In genomic region chr4:66715821-66716760, GRCm38 (mm10) we compare ENCODE assay signal across 12 mouse cellular contexts.
DNase-seq lines count a peak whose midpoint lies in the region; ATAC-seq and TF ChIP-seq lines count a peak whose summit lies in the region.
"Had no signal": no experiment of that assay in that cellular context is flagged by ENCODE, and none has a peak within 500 bp of the region (broad histone marks: within the 10 kb centered on the region; RNA-seq: fewer than 3 reads in every experiment).

No protein-coding gene starts in this region.

- ATAC-seq in forebrain, postnatal 0 days, result peak; percentile 85
- ATAC-seq in midbrain, embryonic 13.5 days, result peak; percentile 98
- no peak for ATAC-seq in granulocyte monocyte progenitor cell, adult 5-6 weeks (replicated peaks; ENCODE audit: poor library complexity, severe bottlenecking)

- WGBS in forebrain, postnatal 0 days, result 78% methylated on average over 6 of the region's 6 CpGs
- 70% methylated on average over 6 of the region's 6 CpGs for WGBS in midbrain, embryonic 13.5 days

- no peaks in the 10 kb centered on the region for H3K27me3 ChIP-seq in forebrain, postnatal 0 days (ENCODE audit: insufficient read depth, low read length)
- no peaks in the 10 kb centered on the region for H3K27me3 ChIP-seq in midbrain, embryonic 13.5 days
- H3K27me3 ChIP-seq: limb, embryonic 13.5 days had no signal

- no peaks in the 10 kb centered on the region for H3K9me3 ChIP-seq in forebrain, postnatal 0 days (ENCODE audit: low read length)
- H3K9me3 ChIP-seq in midbrain, embryonic 13.5 days, result 0 out of 2 replicates have a peak, but pooled peaks cover 2% of the 10 kb centered on the region
- H3K9me3 ChIP-seq: limb, embryonic 13.5 days had no signal

- no peak for TF ChIP-seq CTCF in forebrain, postnatal 0 days (IDR thresholded peaks at IDR 0.05; ENCODE audit: low read depth)

- no peak overlapping the region for H3K4me3 ChIP-seq in forebrain, postnatal 0 days (ENCODE audit: low read depth, low read length)
- no peak overlapping the region for H3K4me3 ChIP-seq in midbrain, embryonic 13.5 days (replicated peaks)
- H3K4me3 ChIP-seq: limb, embryonic 13.5 days had no signal

- no peak overlapping the region for H3K9ac ChIP-seq in forebrain, postnatal 0 days
- no peak overlapping the region for H3K9ac ChIP-seq in midbrain, embryonic 13.5 days (replicated peaks)
- H3K9ac ChIP-seq: limb, embryonic 13.5 days had no signal

- H3K36me3 ChIP-seq in forebrain, postnatal 0 days (ENCODE audit: insufficient read depth), result no peaks in the 10 kb centered on the region
- H3K36me3 ChIP-seq in midbrain, embryonic 13.5 days, result no peaks in the 10 kb centered on the region
- H3K36me3 ChIP-seq: limb, embryonic 13.5 days had no signal

- no peak overlapping the region for H3K4me2 ChIP-seq in forebrain, postnatal 0 days (ENCODE audit: low read depth)
- H3K4me2 ChIP-seq in midbrain, embryonic 13.5 days (replicated peaks), result no peak overlapping the region
- H3K4me2 ChIP-seq: limb, embryonic 13.5 days had no signal

- no peak overlapping the region for H3K27ac ChIP-seq in forebrain, postnatal 0 days (ENCODE audit: low read depth, low read length)
- H3K27ac ChIP-seq in midbrain, embryonic 13.5 days, result peak overlapping the region; percentile 35; the same call in 1 of the 2 replicates
- H3K27ac ChIP-seq: limb, embryonic 13.5 days had no signal

- peak; percentile 3 for DNase-seq in adrenal gland, postnatal 10 days
- no peak for DNase-seq in adrenal gland, adult (ENCODE audit: inconsistent age in 2 of 2, low spot score in 1 of 2)
- peak; percentile 14 for DNase-seq in NIH3T3 (ENCODE audit: low read depth)
- DNase-seq in forebrain, postnatal 0 days, result peak; percentile 21
- no peak for DNase-seq in testis, postnatal 14 days (ENCODE audit: low spot score)
- no peak for DNase-seq in heart, postnatal 4 days
- DNase-seq: adrenal gland, postnatal 14 days; cerebellum, postnatal 25 days; kidney, postnatal 14 days had no signal

- H3K4me1 ChIP-seq in forebrain, postnatal 0 days (ENCODE audit: insufficient read depth), result no peaks in the 10 kb centered on the region
- H3K4me1 ChIP-seq in midbrain, embryonic 13.5 days (replicated peaks), result peaks cover 9% of the 10 kb centered on the region
- H3K4me1 ChIP-seq: limb, embryonic 13.5 days had no signal

Comparison
In these comparisons a context has a peak if more than half of its experiments do, and no peak if none do; other contexts are left out.
1. DNase-seq: peak in adrenal gland, postnatal 10 days (single experiment), NIH3T3 (single experiment) and forebrain, postnatal 0 days (single experiment); none in adrenal gland, adult (0 of 2), testis, postnatal 14 days (single experiment) and heart, postnatal 4 days (single experiment).